Mouse (Mus musculus) retina, embryonic 14.5 days (tissue): Measurements from ENCODE around the gene Vmn2r100.

ENCODE experiments used
- DNase-seq: peaks from one replicate; pipeline ENCODE4 v3.0.0-alpha.2; 2015; ENCODE audit warnings: low spot score

The Vmn2r100 gene

GRCm38 (mm10) chr17:19504432-19504831 is at the start of gene Vmn2r100:
Gene Vmn2r100, plus strand, starts transcription at chr17:19504732.
- no peak for DNase-seq

- DNase-seq, result no peak
These were observed 21.7 kb upstream of the Vmn2r100 start for GRCm38 (mm10) chr17:19482866-19483265.

GRCm38 (mm10) chr17:19576927-19577326 is 72.4 kb downstream of the Vmn2r100 start, which contains the start of gene Vmn2r101:
Gene Vmn2r101, plus strand, starts transcription at chr17:19577227.
- DNase-seq, result no peak
